Mouse (Mus musculus) kidney, embryonic 14.5 days (tissue): ENCODE measurements around the gene Plcb2. TPM values are rescaled to one million over a fixed set of nuclear protein-coding genes. Genes with fewer than 3 reads are reported as not detected.

Experiments used
- ATAC-seq: fragments of 200-750 bp; cut with Nextera tagmentation; 2 replicates; pipeline ENCODE4 v1.8.0; 2017; ENCODE audit warnings: moderate number of reproducible peaks, mild to moderate bottlenecking, moderate TSS enrichment, moderate library complexity; ENCODE audit not compliant: low FRiP score, low TSS enrichment
- H3K27ac ChIP-seq: fragments of 300-500 bp; sonication (generic); 2 replicates; pipeline ENCODE4 v1.5.1; 2014; ENCODE audit warnings: low read depth, mild to moderate bottlenecking, low read length, moderate library complexity, mixed read lengths
- H3K27me3 ChIP-seq: fragments of 300-500 bp; sonication (generic); 2 replicates; pipeline ENCODE4 v1.6.1; 2014; ENCODE audit warnings: mild to moderate bottlenecking, low read length; ENCODE audit not compliant: control insufficient read depth, insufficient read depth
- H3K36me3 ChIP-seq: fragments of 300-500 bp; sonication (generic); 2 replicates; pipeline ENCODE4 v1.6.1; 2014; ENCODE audit warnings: low read length, mixed read lengths; ENCODE audit not compliant: control insufficient read depth, insufficient read depth
- H3K4me1 ChIP-seq: fragments of 300-500 bp; sonication (generic); 2 replicates; pipeline ENCODE4 v1.6.1; 2014; ENCODE audit warnings: low read length, mixed read lengths; ENCODE audit not compliant: control insufficient read depth, insufficient read depth
- H3K4me2 ChIP-seq: fragments of 300-500 bp; sonication (generic); replicated peaks from 2 replicates; pipeline ENCODE4 v1.6.1; 2014; ENCODE audit warnings: low read depth, mild to moderate bottlenecking, low read length
- H3K4me3 ChIP-seq: fragments of 300-500 bp; sonication (generic); 2 replicates; pipeline ENCODE4 v1.5.1; 2014; ENCODE audit warnings: mild to moderate bottlenecking, low read length
- H3K9ac ChIP-seq: fragments of 300-500 bp; sonication (generic); 2 replicates; pipeline ENCODE4 v1.6.1; 2014; ENCODE audit warnings: low read depth, mild to moderate bottlenecking, low read length, moderate library complexity
- H3K9me3 ChIP-seq: fragments of 300-500 bp; sonication (generic); 2 replicates; pipeline ENCODE4 v1.6.1; 2016; ENCODE audit warnings: low read length; ENCODE audit not compliant: control insufficient read depth
- WGBS: fragments of 180-500 bp; shearing (Covaris S2); extraction: QIAGEN DNeasy Blood & Tissue Kit; methylation state at CpG from one replicate; pipeline ENCODE4 v1.1.7; 2014; 5-methylcytosine and 5-hydroxymethylcytosine counted together
- polyA plus RNA-seq: library from polyadenylated mRNA; unstranded; fragments of >200 nt; fragmentation: Nextera tagmentation; extraction: Ambion mirVana; gene quantifications from 2 replicates; pipeline ENCODE4 v1.2.1, GENCODE M21; 2014

Plcb2 gene
- polyA plus RNA-seq, 1 experiment from 2014 or later, result 1.7 TPM

DNA sequence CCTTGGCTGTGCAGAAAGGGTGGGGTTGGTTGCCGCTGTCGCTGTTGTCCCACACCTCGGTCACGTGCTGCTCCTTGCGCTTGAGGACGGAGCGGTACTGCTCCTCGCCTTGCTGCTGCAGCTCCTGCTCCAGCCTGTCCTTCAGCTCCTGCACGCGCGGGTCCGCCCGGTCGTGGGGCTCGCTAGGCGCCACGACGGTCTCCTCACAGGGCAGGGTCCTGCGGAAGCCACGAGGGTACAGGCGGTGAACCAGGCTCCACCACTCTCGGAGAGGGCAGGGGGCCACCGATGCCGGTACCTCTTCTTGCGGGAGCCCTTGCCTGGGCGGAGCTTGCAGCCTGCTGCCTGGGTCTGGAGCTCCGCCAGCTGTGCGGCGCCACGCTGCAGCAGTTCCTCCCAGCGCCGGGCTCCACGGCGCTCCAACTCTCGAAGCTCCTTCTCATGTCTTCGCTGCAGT lies 17.2 kb downstream of the Plcb2 start:
- H3K27ac ChIP-seq, result no peak overlapping the region
- peak overlapping the region; percentile 35 for H3K4me3 ChIP-seq
- WGBS, result under 1% methylated on average over 36 of the region's 36 CpGs
- H3K4me2 ChIP-seq, result peak overlapping the region; percentile 78
- H3K4me1 ChIP-seq, result peaks cover 16% of the 10 kb centered on the region
- peak overlapping the region; percentile 58; the same call in 1 of the 2 replicates for H3K9ac ChIP-seq
- peaks cover 71% of the 10 kb centered on the region for H3K27me3 ChIP-seq
- ATAC-seq, result peak; percentile 74
- H3K36me3 ChIP-seq, result no peaks in the 10 kb centered on the region
- no peaks in the 10 kb centered on the region for H3K9me3 ChIP-seq

DNA sequence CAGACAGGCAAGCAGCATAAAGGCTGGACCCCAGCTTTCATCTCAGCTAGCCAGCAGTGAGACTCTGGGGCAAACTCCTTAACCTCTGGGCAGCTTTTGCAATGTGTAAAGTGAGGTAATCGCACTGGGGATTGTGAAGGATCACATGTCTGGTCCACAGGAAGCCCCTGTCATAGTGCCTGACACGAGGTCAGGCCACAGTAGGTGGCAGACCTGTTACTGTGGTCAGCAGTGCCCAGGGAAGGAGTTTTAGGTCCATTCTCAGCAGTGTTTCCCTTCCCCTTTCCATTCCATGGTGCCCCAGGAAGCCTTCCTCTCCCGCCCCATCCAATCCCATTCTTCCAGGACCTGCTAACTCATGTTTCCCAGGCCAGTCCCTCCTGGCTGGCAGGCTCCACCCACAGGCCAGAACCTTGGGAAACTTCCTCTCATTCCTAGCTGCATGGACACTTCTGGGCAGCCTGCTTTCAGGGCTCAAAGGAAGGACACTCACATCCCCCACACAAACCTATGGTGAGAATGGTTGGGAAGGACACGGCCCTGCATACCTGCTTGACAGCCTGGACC lies 18.5 kb downstream of the Plcb2 start:
- 0 out of 2 replicates have a peak, but pooled peaks have one; percentile 8 for ATAC-seq
- no peak overlapping the region for H3K4me2 ChIP-seq
- 22% methylated on average over 4 of the region's 4 CpGs for WGBS
- H3K9ac ChIP-seq, result no peak overlapping the region
- peaks cover 16% of the 10 kb centered on the region for H3K4me1 ChIP-seq
- peaks cover 85% of the 10 kb centered on the region for H3K27me3 ChIP-seq
- no peak overlapping the region for H3K4me3 ChIP-seq
- no peak overlapping the region for H3K27ac ChIP-seq
- H3K9me3 ChIP-seq, result no peaks in the 10 kb centered on the region
- no peaks in the 10 kb centered on the region for H3K36me3 ChIP-seq

- H3K4me1 ChIP-seq, result peaks cover 26% of the 10 kb centered on the region
- no peaks in the 10 kb centered on the region for H3K9me3 ChIP-seq
- H3K27ac ChIP-seq, result no peak overlapping the region
- H3K27me3 ChIP-seq, result peaks cover 97% of the 10 kb centered on the region
- ATAC-seq, result no peak
- 68% methylated on average over 4 of the region's 4 CpGs for WGBS
- H3K4me2 ChIP-seq, result no peak overlapping the region
- H3K4me3 ChIP-seq, result no peak overlapping the region
- no peak overlapping the region for H3K9ac ChIP-seq
- H3K36me3 ChIP-seq, result no peaks in the 10 kb centered on the region
These were observed 19.8 kb downstream of the Plcb2 start for GRCm38 (mm10) chr2:118708472-118708871.

DNA sequence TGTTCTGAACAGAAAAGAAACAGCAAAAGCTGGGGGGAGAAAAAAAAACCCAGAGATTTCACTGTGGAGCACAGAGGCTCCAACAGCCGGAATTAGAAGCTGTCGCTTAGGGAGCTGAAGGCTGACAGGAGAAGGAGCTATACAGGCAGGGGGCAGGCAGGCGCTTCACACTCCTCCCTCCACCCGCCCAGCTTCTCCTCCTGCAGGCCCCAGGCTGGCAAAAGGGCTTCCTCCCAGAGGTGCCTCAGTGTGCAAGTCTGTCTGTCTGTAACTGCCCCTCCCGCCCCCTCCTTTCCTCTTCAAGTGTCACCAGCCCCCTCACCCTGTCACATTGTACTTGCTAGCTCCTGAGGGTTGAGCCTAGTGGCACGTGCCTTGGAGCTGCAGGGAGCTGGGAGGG lies 21.8 kb downstream of the Plcb2 start:
- H3K9ac ChIP-seq, result no peak overlapping the region
- H3K4me1 ChIP-seq, result peaks cover 40% of the 10 kb centered on the region
- H3K36me3 ChIP-seq, result no peaks in the 10 kb centered on the region
- H3K27ac ChIP-seq, result no peak overlapping the region
- no peak overlapping the region for H3K4me2 ChIP-seq
- peaks cover 98% of the 10 kb centered on the region for H3K27me3 ChIP-seq
- H3K9me3 ChIP-seq, result no peaks in the 10 kb centered on the region
- ATAC-seq, result no peak
- no peak overlapping the region for H3K4me3 ChIP-seq
- 7% methylated on average over 6 of the region's 6 CpGs for WGBS

DNA sequence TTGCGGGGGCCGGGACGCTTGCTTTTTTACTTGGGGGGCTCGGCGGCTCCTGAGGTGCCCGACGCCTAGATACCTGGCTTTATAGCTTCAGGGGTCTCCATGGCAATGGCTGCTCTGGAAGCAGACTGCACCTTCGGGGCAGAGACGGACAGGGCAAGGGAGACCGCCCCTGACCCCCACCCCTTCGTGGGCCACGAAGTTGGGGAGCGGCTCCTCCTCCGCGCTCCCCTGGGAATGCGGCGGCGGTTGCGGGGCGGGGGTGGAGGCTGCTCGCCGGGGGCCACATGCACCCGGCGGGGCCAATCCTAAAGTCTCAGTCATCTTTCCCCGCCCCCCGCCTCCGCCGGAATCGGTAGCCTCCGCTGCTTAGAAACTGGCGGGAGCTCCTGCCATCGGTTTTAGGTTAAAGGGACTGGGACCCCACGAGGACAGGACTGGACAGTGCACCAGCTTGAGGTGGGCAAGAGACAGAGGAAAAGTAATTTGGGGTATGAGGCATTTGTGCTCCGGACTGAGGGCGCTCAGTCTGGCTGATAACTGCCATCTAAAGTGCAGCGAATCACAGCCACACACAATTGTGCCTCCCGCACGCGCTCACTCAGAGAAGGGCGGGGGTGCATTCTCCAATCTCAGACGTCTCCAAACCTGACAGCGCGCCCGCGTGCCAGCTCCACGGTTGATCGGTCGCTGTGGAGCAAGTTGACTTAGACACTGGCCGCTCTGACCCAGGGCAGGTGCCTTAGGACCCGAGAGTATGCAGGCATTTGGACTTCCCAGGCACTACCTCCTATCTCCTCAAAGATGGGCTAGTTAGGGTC lies 24.1 kb downstream of the Plcb2 start, which contains the start of gene Ankrd63:
Gene Ankrd63 (minus strand): TSS at position 51 of the 818 bp plus-strand sequence.
- peak within 1 kb of the TSS; percentile 40 for H3K4me3 ChIP-seq

DNA sequence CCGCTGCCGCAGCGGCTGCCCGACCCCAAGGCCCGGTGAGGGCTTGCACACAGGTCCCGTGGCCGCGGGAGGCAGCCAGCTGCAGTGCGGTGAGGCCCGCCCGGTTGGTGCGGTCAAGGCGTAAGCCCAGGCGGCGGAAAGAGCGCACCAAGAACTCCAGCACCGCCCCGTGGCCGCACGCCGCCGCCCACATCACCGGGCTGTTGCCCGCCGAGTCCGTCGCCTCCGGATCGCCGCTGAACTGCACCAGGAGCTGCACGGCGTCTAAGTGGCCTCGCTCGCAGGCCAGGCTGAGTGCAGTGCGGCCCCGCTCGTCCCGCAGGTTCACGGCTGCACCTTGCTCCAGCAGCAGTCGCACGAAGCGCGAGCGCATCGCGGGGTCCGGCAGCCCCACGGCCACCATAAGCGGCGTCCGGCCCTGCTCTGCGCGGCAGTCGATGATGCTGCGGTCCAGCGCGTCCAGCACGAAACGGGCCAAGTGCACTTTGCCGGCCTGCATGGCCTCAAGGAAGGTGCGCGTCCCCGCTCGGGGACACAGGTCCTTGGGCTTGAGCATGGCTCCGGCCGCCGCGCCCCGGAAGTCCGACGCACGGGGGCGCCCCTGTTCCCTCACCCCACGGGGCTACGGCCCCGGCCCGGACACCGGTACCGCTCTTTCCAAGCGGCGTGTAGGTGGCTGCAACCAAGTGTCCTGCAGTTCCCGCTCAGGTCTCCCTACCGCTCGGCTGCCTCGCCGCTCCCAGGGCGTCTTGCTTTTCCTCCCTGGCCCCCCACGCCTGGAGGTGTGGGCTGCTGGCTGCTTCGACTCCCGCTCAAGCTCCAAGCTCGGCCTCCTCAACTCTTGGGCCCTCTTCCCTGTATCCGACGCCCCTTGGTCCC lies 25.1 kb downstream of the Plcb2 start:
- Histone ChIP-seq H3K27me3 (peaks cover 85% of the 10 kb centered on the region), H3K4me3 (peak overlapping the region; percentile 40), H3K27ac (no peak overlapping the region), H3K4me2 (peak overlapping the region; percentile 51), H3K9ac (peak overlapping the region; percentile 13; the same call in 1 of the 2 replicates), H3K4me1 (peaks cover 34% of the 10 kb centered on the region), H3K9me3 (no peaks in the 10 kb centered on the region), H3K36me3 (no peaks in the 10 kb centered on the region)
- ATAC-seq, result peak; percentile 26; the same call in 1 of the 2 replicates
- WGBS, result under 1% methylated on average over 66 of the region's 93 CpGs

More for the DNA sequence above, 24.1 kb downstream of the Plcb2 start, which contains the start of gene Ankrd63:
- Histone ChIP-seq H3K9me3 (no peaks in the 10 kb centered on the region), H3K27me3 (peaks cover 95% of the 10 kb centered on the region), H3K4me2 (peak within 1 kb of the TSS; percentile 51), H3K27ac (no peak within 1 kb of the TSS), H3K4me1 (peaks cover 34% of the 10 kb centered on the region), H3K9ac (peak within 1 kb of the TSS; percentile 37; the same call in 1 of the 2 replicates), H3K36me3 (no peaks in the 10 kb centered on the region)
- ATAC-seq, result no peak
- WGBS, result under 1% methylated on average over 50 of the region's 50 CpGs

DNA sequence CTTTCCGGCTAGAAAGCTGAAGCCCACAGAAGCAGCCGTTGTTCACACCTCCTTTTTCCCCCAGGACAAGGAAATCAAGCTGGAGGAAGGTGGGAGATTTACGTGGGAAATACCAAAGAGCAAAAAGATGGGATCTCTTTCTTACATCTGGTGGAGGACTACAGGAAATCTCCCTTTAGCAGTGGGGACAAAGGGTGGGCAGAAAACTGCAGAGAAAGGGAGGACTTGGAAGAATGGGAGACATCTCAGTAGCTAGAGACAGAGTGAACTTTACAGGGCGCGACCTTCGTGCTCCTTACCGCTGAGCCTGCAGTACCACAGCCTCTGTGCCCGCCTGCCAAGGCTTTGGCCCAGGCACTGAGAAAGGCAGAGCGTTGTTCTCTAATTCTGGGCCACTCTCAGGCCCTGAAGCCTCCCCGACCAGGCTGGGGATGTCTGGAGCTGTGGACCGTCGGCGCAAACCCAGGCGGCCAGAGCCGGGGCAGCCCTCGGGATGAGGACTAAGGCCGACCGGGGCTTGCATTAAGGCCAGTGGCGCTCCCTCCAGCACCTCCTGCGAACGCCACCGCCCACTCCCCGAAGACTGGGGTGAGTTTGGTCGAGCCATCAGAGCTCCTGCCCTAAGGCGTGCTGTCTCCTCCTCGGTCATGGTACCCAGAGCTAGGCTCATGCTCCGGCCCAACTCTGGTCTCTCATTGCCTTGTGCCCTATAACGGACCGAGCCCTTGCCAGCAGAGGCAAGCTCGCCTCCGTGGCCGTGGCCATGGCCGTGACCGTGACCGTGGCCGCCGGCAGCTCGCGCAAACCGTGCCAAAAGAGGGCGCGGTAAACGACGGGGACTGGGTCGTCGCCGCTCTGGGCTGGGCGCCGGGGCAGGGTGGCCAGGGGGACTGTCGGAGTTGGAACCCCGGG lies 26.0 kb downstream of the Plcb2 start:
- peak; percentile 24; the same call in 1 of the 2 replicates for ATAC-seq
- H3K9me3 ChIP-seq, result no peaks in the 10 kb centered on the region
- 4% methylated on average over 47 of the region's 51 CpGs for WGBS
- H3K27me3 ChIP-seq, result peaks cover 76% of the 10 kb centered on the region
- peak overlapping the region; percentile 40 for H3K4me3 ChIP-seq
- H3K4me1 ChIP-seq, result peaks cover 34% of the 10 kb centered on the region
- H3K9ac ChIP-seq, result peak overlapping the region; percentile 1
- no peak overlapping the region for H3K27ac ChIP-seq
- H3K4me2 ChIP-seq, result peak overlapping the region; percentile 51
- H3K36me3 ChIP-seq, result no peaks in the 10 kb centered on the region

GRCm38 (mm10) chr2:118701161-118701560 lies 27.1 kb downstream of the Plcb2 start:
- ATAC-seq, result no peak
- Histone ChIP-seq H3K4me2 (no peak overlapping the region), H3K9me3 (no peaks in the 10 kb centered on the region), H3K27ac (no peak overlapping the region), H3K36me3 (no peaks in the 10 kb centered on the region), H3K27me3 (peaks cover 71% of the 10 kb centered on the region), H3K4me1 (peaks cover 30% of the 10 kb centered on the region), H3K9ac (no peak overlapping the region), H3K4me3 (no peak overlapping the region)
- 8% methylated on average over 5 of the region's 5 CpGs for WGBS
